Mouse (Mus musculus) C2C12 (cell line): Measurements from ENCODE around the gene Cabp1. TPM values are rescaled to one million over a fixed set of nuclear protein-coding genes. Genes with fewer than 3 reads are reported as not detected.

Source experiments
- H3K27me3 ChIP-seq: one replicate; pipeline ENCODE4 v1.6.1; 2011; ENCODE audit not compliant: control insufficient read depth, insufficient read depth, insufficient read length
- H3K36me3 ChIP-seq: one replicate; pipeline ENCODE4 v1.6.1; 2011; ENCODE audit not compliant: control insufficient read depth, insufficient read depth
- H3K4me3 ChIP-seq: one replicate; pipeline ENCODE4 v1.5.1; 2011; ENCODE audit warnings: mild to moderate bottlenecking, control low read depth; ENCODE audit not compliant: poor library complexity, insufficient read depth, severe bottlenecking
- H3K79me2 ChIP-seq: one replicate; pipeline ENCODE4 v1.6.1; 2011; ENCODE audit not compliant: control insufficient read depth, insufficient read depth
- H3K79me3 ChIP-seq: one replicate; pipeline ENCODE4 v1.6.1; 2011; ENCODE audit warnings: low read depth, control low read depth
- H3ac ChIP-seq: one replicate; pipeline ENCODE3; 2011; ENCODE audit warnings: low read depth; ENCODE audit not compliant: control insufficient read depth, insufficient read length
- CEBPB ChIP-seq: IDR thresholded peaks from one replicate; pipeline ENCODE4 v1.6.1; 2011; ENCODE audit warnings: low read depth, mild to moderate bottlenecking, control low read depth, moderate library complexity
- CTCF ChIP-seq: IDR thresholded peaks from one replicate; pipeline ENCODE4 v1.5.1; 2011; ENCODE audit not compliant: control insufficient read depth, insufficient read depth, insufficient read length
- FOSL1 ChIP-seq: IDR thresholded peaks from one replicate; pipeline ENCODE4 v1.8.0; 2011; ENCODE audit warnings: mild to moderate bottlenecking, low read length; ENCODE audit not compliant: poor library complexity, insufficient read depth, severe bottlenecking
- MAX ChIP-seq: IDR thresholded peaks from one replicate; pipeline ENCODE4 v1.6.1; 2011; ENCODE audit warnings: mild to moderate bottlenecking, control low read depth
- MYOD1 ChIP-seq: IDR thresholded peaks from one replicate; pipeline ENCODE4 v1.6.1; 2011; ENCODE audit warnings: low read depth; ENCODE audit not compliant: control insufficient read depth, insufficient read length
- MYOG ChIP-seq: IDR thresholded peaks from one replicate; pipeline ENCODE4 v1.6.1; 2011; ENCODE audit not compliant: control insufficient read depth, insufficient read length; ENCODE audit errors: extremely low read depth
- USF1 ChIP-seq: IDR thresholded peaks from one replicate; pipeline ENCODE4 v1.6.1; 2011; ENCODE audit warnings: low read depth, mild to moderate bottlenecking, control low read depth, moderate library complexity
- polyA plus RNA-seq: library from polyadenylated mRNA; unstranded; fragments of >200 nt; fragmentation: generic; extraction: Trizol; gene quantifications from one replicate; pipeline ENCODE4 v1.2.1, GENCODE M21; 2012; ENCODE audit warnings: missing spikeins

Cabp1 gene
- polyA plus RNA-seq, 1 experiment: 0.12 TPM

GRCm38 (mm10) chr5:115203735-115204561 lies 9.8 kb upstream of the Cabp1 start:
- TF ChIP-seq FOSL1 (no peak), CTCF (no peak), USF1 (no peak), CEBPB (no peak), MYOD1 (no peak), MYOG (no peak), MAX (no peak)
- no peaks in the 10 kb centered on the region for H3K79me3 ChIP-seq

GRCm38 (mm10) chr5:115194626-115195221 lies 543 bp upstream of the Cabp1 start:
- Histone ChIP-seq H3K27me3 (peaks cover 45% of the 10 kb centered on the region), H3K79me2 (no peaks in the 10 kb centered on the region), H3K79me3 (no peaks in the 10 kb centered on the region), H3K36me3 (no peaks in the 10 kb centered on the region), H3K4me3 (no peak overlapping the region), H3ac (no peak overlapping the region)
- TF ChIP-seq MYOG (no peak), CEBPB (no peak), CTCF (no peak), USF1 (no peak), MYOD1 (no peak), FOSL1 (no peak), MAX (no peak)

More at GRCm38 (mm10) chr5:115203735-115204561, 9.8 kb upstream of the Cabp1 start:
- Histone ChIP-seq H3K36me3 (no peaks in the 10 kb centered on the region), H3ac (no peak overlapping the region), H3K27me3 (peaks cover 6% of the 10 kb centered on the region), H3K4me3 (no peak overlapping the region), H3K79me2 (no peaks in the 10 kb centered on the region)

- Histone ChIP-seq H3K79me2 (no peaks in the 10 kb centered on the region), H3ac (no peak overlapping the region), H3K27me3 (peaks cover 45% of the 10 kb centered on the region), H3K4me3 (no peak overlapping the region), H3K79me3 (no peaks in the 10 kb centered on the region), H3K36me3 (no peaks in the 10 kb centered on the region)
- TF ChIP-seq CTCF (no peak), MYOD1 (no peak), USF1 (no peak), CEBPB (no peak), MAX (no peak), FOSL1 (no peak), MYOG (no peak)
Observed at GRCm38 (mm10) chr5:115193226-115193625, 955 bp downstream of the Cabp1 start.

DNA sequence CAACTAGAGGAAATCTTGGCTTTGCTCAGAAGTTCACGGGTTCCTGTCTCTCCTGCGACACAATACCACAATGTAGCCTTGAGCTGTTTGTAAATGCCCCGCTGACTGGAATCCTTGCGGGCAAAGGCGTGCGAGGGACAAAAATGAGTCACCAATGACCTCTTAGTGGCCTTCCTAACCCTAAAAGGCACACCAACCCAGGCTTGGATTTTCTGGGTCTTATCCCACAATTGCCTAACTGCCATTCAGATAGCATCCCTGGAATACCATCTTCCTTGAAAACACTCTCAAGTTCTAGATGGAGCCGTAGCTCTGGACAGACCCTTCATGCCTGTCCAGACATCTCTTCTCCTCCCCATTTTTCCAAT lies 1.4 kb downstream of the Cabp1 start:
- H3K79me3 ChIP-seq: no peaks in the 10 kb centered on the region
- peaks cover 45% of the 10 kb centered on the region for H3K27me3 ChIP-seq
- no peak overlapping the region for H3ac ChIP-seq
- TF ChIP-seq CEBPB (no peak), MYOG (no peak), MAX (no peak), MYOD1 (no peak), CTCF (no peak), FOSL1 (no peak), USF1 (no peak)
- no peak overlapping the region for H3K4me3 ChIP-seq
- H3K79me2 ChIP-seq: no peaks in the 10 kb centered on the region
- no peaks in the 10 kb centered on the region for H3K36me3 ChIP-seq

- H3K27me3 ChIP-seq: peaks cover 45% of the 10 kb centered on the region
- TF ChIP-seq USF1: no peak
- TF ChIP-seq MYOG: no peak
- no peak for TF ChIP-seq CEBPB
- TF ChIP-seq MAX: no peak
- TF ChIP-seq MYOD1: no peak
- TF ChIP-seq CTCF: no peak
- TF ChIP-seq FOSL1: no peak
- no peaks in the 10 kb centered on the region for H3K36me3 ChIP-seq
- no peak overlapping the region for H3K4me3 ChIP-seq
- H3K79me2 ChIP-seq: no peaks in the 10 kb centered on the region
- H3K79me3 ChIP-seq: no peaks in the 10 kb centered on the region
- no peak overlapping the region for H3ac ChIP-seq
Observed at GRCm38 (mm10) chr5:115191880-115192827, 2.0 kb downstream of the Cabp1 start.

DNA sequence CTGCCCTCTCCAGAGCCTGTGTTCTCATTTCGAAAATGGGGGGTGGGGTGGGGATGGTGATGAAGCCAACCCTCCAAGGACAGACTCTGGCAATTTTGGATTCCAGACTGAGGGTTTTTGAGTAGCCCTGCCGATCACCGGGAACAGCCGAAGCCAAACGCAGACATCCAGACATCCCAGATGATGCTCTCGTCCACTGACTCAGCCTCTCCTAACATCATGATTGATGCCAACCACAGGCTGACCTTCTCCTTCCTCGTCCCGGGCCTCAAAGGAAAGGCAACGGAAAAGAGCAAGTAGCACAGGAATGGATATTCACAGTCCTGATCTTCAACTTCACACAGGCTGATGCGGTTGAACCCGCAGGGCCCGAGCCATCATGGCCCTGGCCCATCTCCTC lies 4.1 kb downstream of the Cabp1 start:
- TF ChIP-seq USF1 (no peak), MYOG (no peak), MYOD1 (no peak), CTCF (no peak), MAX (no peak), CEBPB (no peak), FOSL1 (no peak)
- H3K27me3 ChIP-seq: peaks cover 43% of the 10 kb centered on the region

More for the DNA sequence above, 4.1 kb downstream of the Cabp1 start:
- Histone ChIP-seq H3K79me2 (no peaks in the 10 kb centered on the region), H3ac (no peak overlapping the region), H3K79me3 (no peaks in the 10 kb centered on the region), H3K36me3 (no peaks in the 10 kb centered on the region), H3K4me3 (no peak overlapping the region)
